Mouse (Mus musculus): ENCODE results near the gene Iqcn. TPM values are rescaled to one million over a fixed set of nuclear protein-coding genes. Genes with fewer than 3 reads are reported as not detected.

Iqcn gene
- total and polyA plus RNA-seq, 3 experiments = not detected

- TF ChIP-seq CHD2 (IDR thresholded peaks at IDR 0.05; ENCODE audit: low read length) (peak; percentile 80), ELF1 (IDR thresholded peaks at IDR 0.05; ENCODE audit: low read depth, low read length) (peak; percentile 95), MAZ (IDR thresholded peaks at IDR 0.05; ENCODE audit: low read depth, low read length) (no peak), CHD1 (IDR thresholded peaks at IDR 0.05; ENCODE audit: low read depth, low read length) (no peak), MAX (IDR thresholded peaks at IDR 0.05; ENCODE audit: low read length) (no peak; the same call in none of the 2 replicates), UBTF (IDR thresholded peaks at IDR 0.05; ENCODE audit: borderline replicate concordance, insufficient read depth, low read depth, low read length) (no peak), USF2 (IDR thresholded peaks at IDR 0.05; ENCODE audit: borderline replicate concordance in 1 of 2, insufficient read depth in 1 of 2, low read depth in 1 of 2, low read length in 2 of 2) (no peak), EP300 (IDR thresholded peaks at IDR 0.05; ENCODE audit: low read depth in 1 of 2, low read length in 2 of 2) (no peak), MXI1 (IDR thresholded peaks at IDR 0.05; ENCODE audit: low read depth, low read length) (peak; percentile 32; the same call in 1 of the 2 replicates), JUND (IDR thresholded peaks at IDR 0.05; ENCODE audit: low read depth, low read length) (no peak), SMC3 (IDR thresholded peaks at IDR 0.05; ENCODE audit: low read depth, low read length) (no peak)
These were observed 57.6 kb downstream of the Iqcn start, which contains the start of gene Mpv17l2 (continued) for GRCm38 (mm10) chr8:70760775-70761406.

GRCm38 (mm10) chr8:70762118-70762517, 58.9 kb downstream of the Iqcn start:
- TF ChIP-seq CTCF (IDR thresholded peaks at IDR 0.05 in 2 of 3, conservative IDR thresholded peaks at IDR 0.05 in 1 of 3; ENCODE audit: control insufficient read depth in 1 of 3, insufficient read depth in 1 of 3, low read depth in 2 of 3, low read length in 3 of 3, poor library complexity in 1 of 3, severe bottlenecking in 1 of 3) (no peak), TCF12 (IDR thresholded peaks at IDR 0.05; ENCODE audit: low read depth, low read length) (0 out of 2 replicates have a peak, but pooled peaks have one; percentile 14), MEF2A (IDR thresholded peaks at IDR 0.05; ENCODE audit: extremely low read depth, insufficient replicate concordance, low read depth, low read length, poor library complexity, severe bottlenecking) (no peak), ZKSCAN1 (IDR thresholded peaks at IDR 0.05; ENCODE audit: low read depth, low read length) (0 out of 2 replicates have a peak, but pooled peaks have one; percentile 21), ELF1 (IDR thresholded peaks at IDR 0.05; ENCODE audit: low read depth, low read length) (0 out of 2 replicates have a peak, but pooled peaks have one; percentile 22), POLR2AphosphoS5 (IDR thresholded peaks at IDR 0.05; ENCODE audit: borderline replicate concordance, low read depth, low read length) (no peak), SIN3A (IDR thresholded peaks at IDR 0.05; ENCODE audit: low read length) (peak; percentile 49), ZMIZ1 (IDR thresholded peaks at IDR 0.05; ENCODE audit: low read depth, low read length) (peak; percentile 40; the same call in 1 of the 2 replicates), NELFE (IDR thresholded peaks at IDR 0.05; ENCODE audit: low read depth, low read length) (peak; percentile 35; the same call in 1 of the 2 replicates), NRF1 (IDR thresholded peaks at IDR 0.05; ENCODE audit: insufficient read depth, low read depth, low read length, poor library complexity, severe bottlenecking) (peak; percentile 22; the same call in 1 of the 2 replicates), ETS1 (IDR thresholded peaks at IDR 0.05; ENCODE audit: low read depth, low read length) (no peak), POLR2AphosphoS2 (IDR thresholded peaks at IDR 0.05; ENCODE audit: low read length) (no peak), POLR2A (IDR thresholded peaks at IDR 0.05; ENCODE audit: control insufficient read depth in 1 of 2, insufficient read depth in 1 of 2, low read depth in 1 of 2, low read length in 2 of 2, poor library complexity in 1 of 2) (peak in 1 of 2 experiments; percentile 40; a peak in 1 of 4 replicates), USF2 (IDR thresholded peaks at IDR 0.05; ENCODE audit: borderline replicate concordance in 1 of 2, insufficient read depth in 1 of 2, low read depth in 1 of 2, low read length in 2 of 2) (no peak), MAZ (IDR thresholded peaks at IDR 0.05; ENCODE audit: low read depth, low read length) (0 out of 2 replicates have a peak, but pooled peaks have one; percentile 50), MAX (IDR thresholded peaks at IDR 0.05; ENCODE audit: low read length) (peak; percentile 58; the same call in 1 of the 2 replicates), MXI1 (IDR thresholded peaks at IDR 0.05; ENCODE audit: low read depth, low read length) (peak; percentile 26; the same call in 1 of the 2 replicates)
- Histone ChIP-seq H3K27ac (ENCODE audit: control insufficient read depth, low read depth, low read length) (peak overlapping the region; percentile 83), H3K9ac (ENCODE audit: control insufficient read depth, low read depth, low read length, poor library complexity, severe bottlenecking) (peak overlapping the region; percentile 83; the same call in 1 of the 2 replicates), H3K27me3 (ENCODE audit: control insufficient read depth in 1 of 2, insufficient read depth in 2 of 2, low read length in 2 of 2) (no peaks in the 10 kb centered on the region), H3K9me3 (replicated peaks; ENCODE audit: insufficient read depth, low read length) (no peaks in the 10 kb centered on the region), H3K4me3 (ENCODE audit: control insufficient read depth in 1 of 2, insufficient read depth in 1 of 2, low read depth in 2 of 2, low read length in 2 of 2) (no peak overlapping the region), H3K36me3 (ENCODE audit: control insufficient read depth in 1 of 2, insufficient read depth in 2 of 2, low read length in 2 of 2) (peaks cover 0 to 23% of the 10 kb centered on the region in 2 experiments; a peak in 2 of 4 replicates), H3K4me1 (ENCODE audit: control insufficient read depth in 1 of 2, insufficient read depth in 2 of 2, low read length in 2 of 2) (peaks cover 12 to 34% of the 10 kb centered on the region in 2 experiments), H3K79me2 (ENCODE audit: control insufficient read depth, insufficient read depth, low read length, poor library complexity) (peaks cover 11% of the 10 kb centered on the region)
- peak; percentile 81 for DNase-seq (ENCODE audit: low read depth, low spot score)
